Mouse (Mus musculus) liver, embryonic 14.5 days (tissue): ENCODE data around the gene 1600012H06Rik. TPM values are rescaled to one million over a fixed set of nuclear protein-coding genes. Genes with fewer than 3 reads are reported as not detected.
"Not testable (repeated sequence)": the region's sequence is repeated elsewhere in the genome, so short reads cannot be mapped to it uniquely, and the experiment has no call there.

Source experiments
- ATAC-seq: fragments of 200-750 bp; cut with Nextera tagmentation; 2 replicates; pipeline ENCODE4 v1.8.0; 2017; ENCODE audit warnings: moderate number of reproducible peaks, mild to moderate bottlenecking, moderate library complexity; ENCODE audit not compliant: insufficient read depth
- DNase-seq, 3 experiments: peaks; one replicate each; pipeline ENCODE4 v3.0.0-alpha.2; 2012 to 2013; ENCODE audit warnings: low read depth in 3 of 3, low spot score in 3 of 3
- H3K27ac ChIP-seq: fragments of 300-500 bp; sonication (generic); 2 replicates; pipeline ENCODE4 v1.5.1; 2014; ENCODE audit warnings: moderate library complexity, mild to moderate bottlenecking, control low read depth, inconsistent platforms
- H3K27me3 ChIP-seq: fragments of 300-500 bp; sonication (generic); 2 replicates; pipeline ENCODE4 v1.6.1; 2014; ENCODE audit warnings: mild to moderate bottlenecking, low read length, moderate library complexity; ENCODE audit not compliant: control insufficient read depth, insufficient read depth
- H3K36me3 ChIP-seq: fragments of 300-500 bp; sonication (generic); replicated peaks from 2 replicates; pipeline ENCODE4 v1.6.1; 2014; ENCODE audit warnings: low read depth; ENCODE audit not compliant: control insufficient read depth, insufficient read depth
- H3K4me1 ChIP-seq, 2 experiments: fragments of 200-500 bp in 1 of 2; fragments of 300-500 bp in 1 of 2; sonication (generic) in 1 of 2; replicated peaks; 2 replicates each; pipeline ENCODE4 v1.6.1; 2012 to 2014; ENCODE audit warnings: antibody characterized with exemption in 1 of 2, inconsistent platforms in 1 of 2, low read length in 1 of 2; ENCODE audit not compliant: control insufficient read depth in 2 of 2, insufficient read depth in 2 of 2
- H3K4me2 ChIP-seq: fragments of 300-500 bp; sonication (generic); 2 replicates; pipeline ENCODE4 v1.6.1; 2014; ENCODE audit warnings: low read depth, mild to moderate bottlenecking, control low read depth, moderate library complexity
- H3K4me3 ChIP-seq, 2 experiments: fragments of 200-500 bp in 1 of 2; fragments of 300-500 bp in 1 of 2; sonication (generic) in 1 of 2; 2 replicates each; pipeline ENCODE4 v1.5.1; 2012 to 2014; ENCODE audit warnings: low read depth in 2 of 2, low read length in 2 of 2, mild to moderate bottlenecking in 2 of 2, control low read depth in 1 of 2, inconsistent platforms in 1 of 2, moderate library complexity in 1 of 2; ENCODE audit not compliant: insufficient read depth in 1 of 2
- H3K9ac ChIP-seq: fragments of 300-500 bp; sonication (generic); replicated peaks from 2 replicates; pipeline ENCODE4 v1.6.1; 2014; ENCODE audit warnings: mild to moderate bottlenecking, control low read depth, moderate library complexity
- H3K9me3 ChIP-seq: fragments of 300-500 bp; sonication (generic); 2 replicates; pipeline ENCODE4 v1.6.1; 2016; ENCODE audit warnings: low read length, mixed read lengths; ENCODE audit not compliant: control insufficient read depth
- CTCF ChIP-seq: IDR thresholded peaks from 2 replicates; pipeline ENCODE4 v1.5.1; 2016; ENCODE audit warnings: antibody characterized with exemption, low read depth, control low read depth
- EP300 ChIP-seq: IDR thresholded peaks from 2 replicates; pipeline ENCODE4 v1.6.1; 2016; ENCODE audit warnings: antibody characterized with exemption, low read depth
- WGBS: fragments of 180-500 bp; shearing (Covaris S2); extraction: QIAGEN DNeasy Blood & Tissue Kit; methylation state at CpG from one replicate; pipeline ENCODE4 v1.1.7; 2014; ENCODE audit not compliant: insufficient replicate concordance; 5-methylcytosine and 5-hydroxymethylcytosine counted together
- polyA plus RNA-seq, 2 experiments: library from polyadenylated mRNA; depleted of rRNA in 1 of 2; stranded (reverse) in 1 of 2; unstranded in 1 of 2; fragments of >200 nt; fragmentation: Nextera tagmentation in 1 of 2; extraction: Ambion mirVana in 1 of 2; gene quantifications; 2 replicates each; pipeline versions ENCODE4 v1.2.1 to v1.2.3; 2012 to 2014

1600012H06Rik gene
- polyA plus RNA-seq, 2 experiments: 6.4 to 11.2 TPM

GRCm38 (mm10) chr17:14927644-14928218 lies 15.3 kb upstream of the 1600012H06Rik start:
- no peak for ATAC-seq
- TF ChIP-seq CTCF (no peak), EP300 (no peak)
- H3K27ac ChIP-seq: no peak overlapping the region
- H3K9me3 ChIP-seq: no peaks in the 10 kb centered on the region
- H3K9ac ChIP-seq: no peak overlapping the region
- H3K4me2 ChIP-seq: no peak overlapping the region
- H3K27me3 ChIP-seq: no peaks in the 10 kb centered on the region
- H3K36me3 ChIP-seq: no peaks in the 10 kb centered on the region
- H3K4me1 ChIP-seq: no peaks in the 10 kb centered on the region
- DNase-seq: no peak
- 70% methylated on average over 8 of the region's 8 CpGs for WGBS
- H3K4me3 ChIP-seq: no peak overlapping the region

- no peak for TF ChIP-seq EP300
- no peak for TF ChIP-seq CTCF
- H3K27me3 ChIP-seq: no peaks in the 10 kb centered on the region
- no peak overlapping the region for H3K9ac ChIP-seq
- 64% methylated on average over 5 of the region's 5 CpGs for WGBS
- no peak overlapping the region for H3K4me2 ChIP-seq
- ATAC-seq (no peak), DNase-seq (no peak)
- H3K4me1 ChIP-seq: no peaks in the 10 kb centered on the region
- H3K4me3 ChIP-seq: no peak overlapping the region
- no peak overlapping the region for H3K27ac ChIP-seq
- H3K36me3 ChIP-seq: no peaks in the 10 kb centered on the region
- H3K9me3 ChIP-seq: no peaks in the 10 kb centered on the region
These were observed 14.4 kb upstream of the 1600012H06Rik start for GRCm38 (mm10) chr17:14928631-14929030.

DNA sequence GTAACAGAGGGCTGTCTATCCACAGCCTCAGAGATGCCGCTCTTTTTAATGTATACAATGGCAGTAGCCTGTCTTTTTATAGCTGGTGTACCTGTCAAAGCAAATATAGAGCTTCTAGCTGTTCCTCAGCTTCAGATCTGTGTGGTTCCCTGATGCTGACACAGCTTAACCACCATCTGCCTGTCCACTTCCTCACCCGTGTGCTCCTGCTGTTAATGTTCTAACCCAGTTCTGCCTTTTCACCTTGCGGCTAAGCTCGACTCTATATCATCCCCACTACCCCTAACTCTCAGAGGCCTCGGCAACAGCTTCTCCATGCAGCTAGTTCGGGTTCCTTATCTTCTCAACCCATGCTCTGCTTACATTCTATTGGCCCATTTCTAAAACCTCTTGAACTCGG lies 12.3 kb upstream of the 1600012H06Rik start:
- H3K27ac ChIP-seq: no peak overlapping the region
- H3K4me3 ChIP-seq: no peak overlapping the region
- no peaks in the 10 kb centered on the region for H3K9me3 ChIP-seq
- H3K36me3 ChIP-seq: no peaks in the 10 kb centered on the region
- DNase-seq (no peak), ATAC-seq (no peak)
- H3K4me2 ChIP-seq: no peak overlapping the region
- no peaks in the 10 kb centered on the region for H3K4me1 ChIP-seq
- 26% methylated on average over 7 of the region's 7 CpGs for WGBS
- H3K27me3 ChIP-seq: no peaks in the 10 kb centered on the region
- no peak for TF ChIP-seq EP300
- no peak for TF ChIP-seq CTCF
- H3K9ac ChIP-seq: no peak overlapping the region

GRCm38 (mm10) chr17:14931469-14931868 lies 11.5 kb upstream of the 1600012H06Rik start:
- 44% methylated on average over 5 of the region's 5 CpGs for WGBS
- no peak for DNase-seq
- H3K9ac ChIP-seq: no peak overlapping the region
- no peaks in the 10 kb centered on the region for H3K36me3 ChIP-seq
- H3K4me1 ChIP-seq: no peaks in the 10 kb centered on the region
- H3K4me3 ChIP-seq: no peak overlapping the region
- ATAC-seq: no peak
- TF ChIP-seq EP300 (no peak), CTCF (no peak)
- no peaks in the 10 kb centered on the region for H3K27me3 ChIP-seq
- H3K9me3 ChIP-seq: no peaks in the 10 kb centered on the region
- H3K27ac ChIP-seq: no peak overlapping the region
- H3K4me2 ChIP-seq: no peak overlapping the region

DNA sequence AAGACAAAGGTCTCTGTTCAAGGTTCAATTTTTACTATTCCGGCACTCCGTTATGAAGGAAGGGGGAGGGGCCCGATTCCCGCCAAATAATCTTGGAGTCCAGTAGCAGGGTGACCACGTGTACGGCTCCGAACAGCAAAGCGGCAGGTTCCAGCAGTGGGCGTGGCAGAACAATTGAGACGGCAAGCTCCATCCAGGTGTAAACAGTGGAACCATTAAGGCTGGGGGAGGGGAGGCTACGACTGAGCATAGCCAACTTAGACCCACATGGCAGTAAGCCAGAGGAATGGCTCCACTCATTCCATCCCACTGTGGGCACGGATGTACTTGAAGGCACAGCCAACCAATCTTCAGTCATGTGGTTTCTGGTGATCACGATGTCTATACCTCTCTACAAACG lies 7.7 kb upstream of the 1600012H06Rik start:
- not testable (repeated sequence) for H3K4me1 ChIP-seq, H3K36me3 ChIP-seq, ATAC-seq, H3K4me3 ChIP-seq, H3K9me3 ChIP-seq, DNase-seq, H3K27me3 ChIP-seq, H3K27ac ChIP-seq, H3K9ac ChIP-seq, H3K4me2 ChIP-seq
- 71% methylated on average over 14 of the region's 14 CpGs for WGBS
